Mouse (Mus musculus): Measurements from ENCODE around the gene Carns1. TPM values are rescaled to one million over a fixed set of nuclear protein-coding genes. Genes with fewer than 3 reads are reported as not detected.
A peak's percentile ranks its signal among the peaks of the same experiment; 100 is the strongest.

Carns1 gene
- polyA plus RNA-seq, 1 experiment from 2014 or later, result 6.0 TPM

GRCm38 (mm10) chr19:4216041-4216685 is 40.9 kb upstream of the Carns1 start:
- 26% methylated on average over 14 of the region's 14 CpGs for whole genome bisulfite sequencing
- ATAC-seq (ENCODE audit: low FRiP score) (no peak), DNase-seq (ENCODE audit: low spot score) (peak; percentile 57)
- Histone ChIP-seq H3K36me3 (replicated peaks; ENCODE audit: control insufficient read depth, insufficient read depth) (no peaks in the 10 kb centered on the region), H3K27ac (no peak overlapping the region), H3K4me2 (replicated peaks) (peak overlapping the region; percentile 4; the same call in 1 of the 2 replicates), H3K4me3 (replicated peaks; ENCODE audit: low read length) (no peak overlapping the region), H3K9me3 (ENCODE audit: control insufficient read depth, low read length) (no peaks in the 10 kb centered on the region), H3K9ac (no peak overlapping the region), H3K4me1 (replicated peaks; ENCODE audit: control insufficient read depth, insufficient read depth, low read length) (peaks cover 28% of the 10 kb centered on the region), H3K27me3 (ENCODE audit: control insufficient read depth, insufficient read depth, low read length) (peaks cover 63% of the 10 kb centered on the region)

GRCm38 (mm10) chr19:4215451-4215840 is 40.2 kb upstream of the Carns1 start:
- Histone ChIP-seq H3K4me3 (replicated peaks; ENCODE audit: low read length) (peak overlapping the region; percentile 43), H3K27me3 (ENCODE audit: control insufficient read depth, insufficient read depth, low read length) (peaks cover 66% of the 10 kb centered on the region), H3K27ac (no peak overlapping the region), H3K9me3 (ENCODE audit: control insufficient read depth, low read length) (no peaks in the 10 kb centered on the region), H3K36me3 (replicated peaks; ENCODE audit: control insufficient read depth, insufficient read depth) (no peaks in the 10 kb centered on the region), H3K9ac (peak overlapping the region; percentile 58), H3K4me2 (replicated peaks) (peak overlapping the region; percentile 91), H3K4me1 (replicated peaks; ENCODE audit: control insufficient read depth, insufficient read depth, low read length) (peaks cover 21% of the 10 kb centered on the region)
- ATAC-seq (ENCODE audit: low FRiP score) (no peak), DNase-seq (ENCODE audit: low spot score) (no peak)
- WGBS, result 3% methylated on average over 19 of the region's 21 CpGs

GRCm38 (mm10) chr19:4214771-4215450 is 39.6 kb upstream of the Carns1 start:
- WGBS, result under 1% methylated on average over 45 of the region's 81 CpGs
- Histone ChIP-seq H3K4me3 (replicated peaks; ENCODE audit: low read length) (peak overlapping the region; percentile 43), H3K4me2 (replicated peaks) (peak overlapping the region; percentile 91), H3K36me3 (replicated peaks; ENCODE audit: control insufficient read depth, insufficient read depth) (no peaks in the 10 kb centered on the region), H3K4me1 (replicated peaks; ENCODE audit: control insufficient read depth, insufficient read depth, low read length) (peaks cover 17% of the 10 kb centered on the region), H3K9me3 (ENCODE audit: control insufficient read depth, low read length) (no peaks in the 10 kb centered on the region), H3K27ac (no peak overlapping the region), H3K27me3 (ENCODE audit: control insufficient read depth, insufficient read depth, low read length) (peaks cover 66% of the 10 kb centered on the region), H3K9ac (peak overlapping the region; percentile 58)
- peak; percentile 53; the same call in 1 of the 2 replicates for ATAC-seq (ENCODE audit: low FRiP score)
- DNase-seq (ENCODE audit: low spot score), result no peak

- H3K4me2 ChIP-seq (replicated peaks), result peak within 1 kb of the TSS; percentile 91
- no peaks in the 10 kb centered on the region for H3K9me3 ChIP-seq (ENCODE audit: control insufficient read depth, low read length)
- DNase-seq (ENCODE audit: low spot score) (no peak), ATAC-seq (ENCODE audit: low FRiP score) (peak; percentile 46; the same call in 1 of the 2 replicates)
- H3K4me3 ChIP-seq (replicated peaks; ENCODE audit: low read length), result peak within 1 kb of the TSS; percentile 43
- no peak within 1 kb of the TSS for H3K27ac ChIP-seq
- peaks cover 17% of the 10 kb centered on the region for H3K4me1 ChIP-seq (replicated peaks; ENCODE audit: control insufficient read depth, insufficient read depth, low read length)
- WGBS, result under 1% methylated on average over 36 of the region's 49 CpGs
- H3K27me3 ChIP-seq (ENCODE audit: control insufficient read depth, insufficient read depth, low read length), result peaks cover 66% of the 10 kb centered on the region
- H3K9ac ChIP-seq, result peak within 1 kb of the TSS; percentile 58
- H3K36me3 ChIP-seq (replicated peaks; ENCODE audit: control insufficient read depth, insufficient read depth), result no peaks in the 10 kb centered on the region
These were observed 38.9 kb upstream of the Carns1 start, which contains the start of the genes Clcf1 and AC109138.7 for GRCm38 (mm10) chr19:4214071-4214770. TSS of gene Clcf1 (plus strand) at chr19:4214238. TSS of gene AC109138.7 (plus strand) at chr19:4214357.

GRCm38 (mm10) chr19:4213524-4213974 is 38.3 kb upstream of the Carns1 start:
- H3K4me1 ChIP-seq (replicated peaks; ENCODE audit: control insufficient read depth, insufficient read depth, low read length), result peaks cover 17% of the 10 kb centered on the region
- peak overlapping the region; percentile 43 for H3K4me3 ChIP-seq (replicated peaks; ENCODE audit: low read length)
- WGBS, result 4% methylated on average over 9 of the region's 9 CpGs
- 0 out of 2 replicates have a peak overlapping the region, but pooled peaks have one; percentile 58 for H3K9ac ChIP-seq
- no peak for DNase-seq (ENCODE audit: low spot score)
- peaks cover 66% of the 10 kb centered on the region for H3K27me3 ChIP-seq (ENCODE audit: control insufficient read depth, insufficient read depth, low read length)
- H3K27ac ChIP-seq, result no peak overlapping the region
- H3K4me2 ChIP-seq (replicated peaks), result no peak overlapping the region
- no peak for ATAC-seq (ENCODE audit: low FRiP score)
- no peaks in the 10 kb centered on the region for H3K9me3 ChIP-seq (ENCODE audit: control insufficient read depth, low read length)
- no peaks in the 10 kb centered on the region for H3K36me3 ChIP-seq (replicated peaks; ENCODE audit: control insufficient read depth, insufficient read depth)

GRCm38 (mm10) chr19:4211891-4212588 is 36.8 kb upstream of the Carns1 start:
- no peak for DNase-seq (ENCODE audit: low spot score)
- H3K4me3 ChIP-seq (replicated peaks; ENCODE audit: low read length), result no peak overlapping the region
- H3K4me1 ChIP-seq (replicated peaks; ENCODE audit: control insufficient read depth, insufficient read depth, low read length), result peaks cover 17% of the 10 kb centered on the region
- no peak for ATAC-seq (ENCODE audit: low FRiP score)
- H3K9ac ChIP-seq, result no peak overlapping the region
- 21% methylated on average over 4 of the region's 4 CpGs for WGBS
- no peak overlapping the region for H3K27ac ChIP-seq
- peaks cover 60% of the 10 kb centered on the region for H3K27me3 ChIP-seq (ENCODE audit: control insufficient read depth, insufficient read depth, low read length)
- no peaks in the 10 kb centered on the region for H3K9me3 ChIP-seq (ENCODE audit: control insufficient read depth, low read length)
- no peaks in the 10 kb centered on the region for H3K36me3 ChIP-seq (replicated peaks; ENCODE audit: control insufficient read depth, insufficient read depth)
- no peak overlapping the region for H3K4me2 ChIP-seq (replicated peaks)

- H3K9ac ChIP-seq, result no peak overlapping the region
- no peak overlapping the region for H3K4me2 ChIP-seq (replicated peaks)
- H3K9me3 ChIP-seq (ENCODE audit: control insufficient read depth, low read length), result no peaks in the 10 kb centered on the region
- H3K36me3 ChIP-seq (replicated peaks; ENCODE audit: control insufficient read depth, insufficient read depth), result no peaks in the 10 kb centered on the region
- H3K27me3 ChIP-seq (ENCODE audit: control insufficient read depth, insufficient read depth, low read length), result peaks cover 27% of the 10 kb centered on the region
- H3K4me1 ChIP-seq (replicated peaks; ENCODE audit: control insufficient read depth, insufficient read depth, low read length), result 0 out of 2 replicates have a peak, but pooled peaks cover 2% of the 10 kb centered on the region
- 64% methylated on average over 5 of the region's 5 CpGs for WGBS
- no peak overlapping the region for H3K4me3 ChIP-seq (replicated peaks; ENCODE audit: low read length)
- no peak for ATAC-seq (ENCODE audit: low FRiP score)
- DNase-seq (ENCODE audit: low spot score), result no peak
- no peak overlapping the region for H3K27ac ChIP-seq
These were observed 33.3 kb upstream of the Carns1 start for GRCm38 (mm10) chr19:4208563-4208962.

- Histone ChIP-seq H3K4me2 (replicated peaks) (no peak overlapping the region), H3K4me1 (replicated peaks; ENCODE audit: control insufficient read depth, insufficient read depth, low read length) (peaks cover 9% of the 10 kb centered on the region; the same call in 1 of the 2 replicates), H3K36me3 (replicated peaks; ENCODE audit: control insufficient read depth, insufficient read depth) (no peaks in the 10 kb centered on the region), H3K27ac (no peak overlapping the region), H3K9ac (no peak overlapping the region), H3K4me3 (replicated peaks; ENCODE audit: low read length) (no peak overlapping the region), H3K27me3 (ENCODE audit: control insufficient read depth, insufficient read depth, low read length) (peaks cover 19% of the 10 kb centered on the region), H3K9me3 (ENCODE audit: control insufficient read depth, low read length) (no peaks in the 10 kb centered on the region)
- DNase-seq (ENCODE audit: low spot score), result peak; percentile 57
- ATAC-seq (ENCODE audit: low FRiP score), result no peak
- WGBS, result 0% methylated on average over 2 of the region's 2 CpGs
These were observed 31.7 kb upstream of the Carns1 start for GRCm38 (mm10) chr19:4206971-4207370.
